ENCODE assay signal across 8 mouse cellular contexts in genomic region chr2:153525906-153526311, GRCm38 (mm10). TPM values are rescaled to one million over a fixed set of nuclear protein-coding genes. Genes with fewer than 3 reads are reported as not detected.
DNase-seq lines count a peak whose midpoint lies in the region; ATAC-seq and TF ChIP-seq lines count a peak whose summit lies in the region.

No protein-coding gene starts in this region.

- 13% methylated on average over 10 of the region's 10 CpGs for WGBS in heart, embryonic 15.5 days
- 19% methylated on average over 9 of the region's 10 CpGs for whole genome bisulfite sequencing in heart, postnatal 0 days
- 8% methylated on average over 10 of the region's 10 CpGs for WGBS in stomach, embryonic 15.5 days

- peak in 1 of 2 experiments; percentile 37; a peak in 1 of 4 replicates for TF ChIP-seq POLR2A in MEL (IDR thresholded peaks at IDR 0.05; ENCODE audit: control insufficient read depth in 1 of 2, insufficient read depth in 1 of 2, low read depth in 1 of 2, low read length in 2 of 2, poor library complexity in 1 of 2)

- H3K27ac ChIP-seq in heart, embryonic 15.5 days, result peak overlapping the region; percentile 88
- peak overlapping the region; percentile 87 for H3K27ac ChIP-seq in MEL (ENCODE audit: control insufficient read depth, low read depth, low read length)
- no peak overlapping the region for H3K27ac ChIP-seq in heart, postnatal 0 days (ENCODE audit: low read depth)
- peak overlapping the region; percentile 73 for H3K27ac ChIP-seq in stomach, embryonic 15.5 days

- H3K9ac ChIP-seq in heart, embryonic 15.5 days, result 0 out of 2 replicates have a peak overlapping the region, but pooled peaks have one; percentile 16
- peak overlapping the region; percentile 28 for H3K9ac ChIP-seq in MEL (ENCODE audit: control insufficient read depth, low read depth, low read length, poor library complexity, severe bottlenecking)
- 0 out of 2 replicates have a peak overlapping the region, but pooled peaks have one; percentile 12 for H3K9ac ChIP-seq in heart, postnatal 0 days (replicated peaks; ENCODE audit: low read depth, low read length)
- no peak overlapping the region for H3K9ac ChIP-seq in stomach, embryonic 15.5 days

- peaks cover 78% of the 10 kb centered on the region for H3K4me1 ChIP-seq in heart, embryonic 15.5 days (replicated peaks)
- peaks cover 21 to 38% of the 10 kb centered on the region in 2 experiments for H3K4me1 ChIP-seq in MEL (ENCODE audit: control insufficient read depth in 1 of 2, insufficient read depth in 2 of 2, low read length in 2 of 2)
- H3K4me1 ChIP-seq in heart, postnatal 0 days (ENCODE audit: control insufficient read depth, insufficient read depth), result peaks cover 17% of the 10 kb centered on the region
- peaks cover 42% of the 10 kb centered on the region for H3K4me1 ChIP-seq in stomach, embryonic 15.5 days

- no peaks in the 10 kb centered on the region for H3K36me3 ChIP-seq in heart, embryonic 15.5 days
- peaks cover 0 to 30% of the 10 kb centered on the region in 2 experiments; a peak in 2 of 4 replicates for H3K36me3 ChIP-seq in MEL (ENCODE audit: control insufficient read depth in 1 of 2, insufficient read depth in 2 of 2, low read length in 2 of 2)
- no peaks in the 10 kb centered on the region for H3K36me3 ChIP-seq in heart, postnatal 0 days (replicated peaks; ENCODE audit: control insufficient read depth, insufficient read depth, low read length)
- no peaks in the 10 kb centered on the region for H3K36me3 ChIP-seq in stomach, embryonic 15.5 days

- no peak for TF ChIP-seq CTCF in MEL (IDR thresholded peaks at IDR 0.05 in 2 of 3, conservative IDR thresholded peaks at IDR 0.05 in 1 of 3; ENCODE audit: control insufficient read depth in 1 of 3, insufficient read depth in 1 of 3, low read depth in 2 of 3, low read length in 3 of 3, poor library complexity in 1 of 3, severe bottlenecking in 1 of 3)
- no peak for TF ChIP-seq CTCF in heart, postnatal 0 days (IDR thresholded peaks at IDR 0.05; ENCODE audit: low read depth)

- ATAC-seq in heart, embryonic 15.5 days (replicated peaks; ENCODE audit: insufficient number of reproducible peaks, insufficient read depth, low FRiP score, low read depth), result peak; percentile 11; the same call in 1 of the 2 replicates
- ATAC-seq in heart, postnatal 0 days (ENCODE audit: insufficient read depth, low read depth), result no peak
- peak; percentile 71 for ATAC-seq in stomach, embryonic 15.5 days (ENCODE audit: insufficient read depth, low FRiP score, low read depth)

- TF ChIP-seq EP300 in MEL (IDR thresholded peaks at IDR 0.05; ENCODE audit: low read depth in 1 of 2, low read length in 2 of 2), result peak; percentile 60 to 68
- TF ChIP-seq EP300 in heart, postnatal 0 days (IDR thresholded peaks at IDR 0.05; ENCODE audit: low read depth), result no peak

- DNase-seq in heart, adult 9 months (ENCODE audit: low spot score in 2 of 2), result no peak
- DNase-seq in MEL (ENCODE audit: low read depth, low spot score), result peak; percentile 89
- DNase-seq in heart, postnatal 0 days (ENCODE audit: low spot score), result no peak
- DNase-seq in lung, postnatal 25 days (ENCODE audit: low spot score), result peak; percentile 25
- DNase-seq in frontal cortex, postnatal 14 days (ENCODE audit: low spot score in 2 of 2), result no peak
- DNase-seq in layer of hippocampus, adult 8-10 months (ENCODE audit: low spot score in 2 of 2), result no peak

- peaks cover 7% of the 10 kb centered on the region; the same call in 1 of the 2 replicates for H3K27me3 ChIP-seq in heart, embryonic 15.5 days
- H3K27me3 ChIP-seq in MEL (ENCODE audit: control insufficient read depth in 1 of 2, insufficient read depth in 2 of 2, low read length in 2 of 2), result no peaks in the 10 kb centered on the region
- 0 out of 2 replicates have a peak, but pooled peaks cover 8% of the 10 kb centered on the region for H3K27me3 ChIP-seq in heart, postnatal 0 days (ENCODE audit: control insufficient read depth, insufficient read depth, low read length)
- peaks cover 5% of the 10 kb centered on the region for H3K27me3 ChIP-seq in stomach, embryonic 15.5 days (replicated peaks)

- H3K9me3 ChIP-seq in heart, embryonic 15.5 days (replicated peaks), result no peaks in the 10 kb centered on the region
- no peaks in the 10 kb centered on the region for H3K9me3 ChIP-seq in MEL (replicated peaks; ENCODE audit: insufficient read depth, low read length)
- no peaks in the 10 kb centered on the region for H3K9me3 ChIP-seq in heart, postnatal 0 days (replicated peaks; ENCODE audit: control insufficient read depth, low read length)
- H3K9me3 ChIP-seq in stomach, embryonic 15.5 days, result no peaks in the 10 kb centered on the region

- no peak for TF ChIP-seq RAD21 in MEL (IDR thresholded peaks at IDR 0.05; ENCODE audit: low read depth, low read length)

- peaks cover 12% of the 10 kb centered on the region for H3K79me2 ChIP-seq in MEL (ENCODE audit: control insufficient read depth, insufficient read depth, low read length, poor library complexity)

- H3K4me3 ChIP-seq in heart, embryonic 15.5 days, result no peak overlapping the region
- H3K4me3 ChIP-seq in MEL (ENCODE audit: control insufficient read depth in 1 of 2, insufficient read depth in 1 of 2, low read depth in 2 of 2, low read length in 2 of 2), result peak overlapping the region; percentile 2 to 4; a peak in 1 of 4 replicates
- no peak overlapping the region for H3K4me3 ChIP-seq in heart, postnatal 0 days (ENCODE audit: low read depth, low read length)
- no peak overlapping the region for H3K4me3 ChIP-seq in stomach, embryonic 15.5 days (replicated peaks)

- peak overlapping the region; percentile 34 for H3K4me2 ChIP-seq in heart, embryonic 15.5 days
- no peak overlapping the region for H3K4me2 ChIP-seq in heart, postnatal 0 days (ENCODE audit: low read depth, low read length)
- H3K4me2 ChIP-seq in stomach, embryonic 15.5 days, result 0 out of 2 replicates have a peak overlapping the region, but pooled peaks have one; percentile 24

TF ChIP-seq in MEL, 35 proteins besides CTCF, POLR2A, EP300 and RAD21:
- no peak for TF ChIP-seq E2F4 (IDR thresholded peaks at IDR 0.05; ENCODE audit: borderline replicate concordance, low read depth, low read length)
- peak; percentile 75 for TF ChIP-seq SIN3A (IDR thresholded peaks at IDR 0.05; ENCODE audit: low read length)
- no peak; the same call in 1 of the 2 replicates for TF ChIP-seq KAT2A (conservative IDR thresholded peaks at IDR 0.05; ENCODE audit: low read depth, low read length)
- peak; percentile 70; the same call in 1 of the 2 replicates for TF ChIP-seq TCF12 (IDR thresholded peaks at IDR 0.05; ENCODE audit: low read depth, low read length)
- 0 out of 2 replicates have a peak, but pooled peaks have one; percentile 30 for TF ChIP-seq NELFE (IDR thresholded peaks at IDR 0.05; ENCODE audit: low read depth, low read length)
- TF ChIP-seq ZMIZ1 (IDR thresholded peaks at IDR 0.05; ENCODE audit: low read depth, low read length), result 0 out of 2 replicates have a peak, but pooled peaks have one; percentile 31
- TF ChIP-seq MAFK (IDR thresholded peaks at IDR 0.05; ENCODE audit: borderline replicate concordance, low read depth, low read length), result no peak
- TF ChIP-seq HCFC1 (IDR thresholded peaks at IDR 0.05; ENCODE audit: low read depth, low read length), result peak; percentile 44; the same call in 1 of the 2 replicates
- 0 out of 2 replicates have a peak, but pooled peaks have one; percentile 30 for TF ChIP-seq BHLHE40 (IDR thresholded peaks at IDR 0.05; ENCODE audit: borderline replicate concordance, low read depth, low read length)
- peak; percentile 85 for TF ChIP-seq GATA1 (IDR thresholded peaks at IDR 0.05; ENCODE audit: low read depth, low read length)
- no peak for TF ChIP-seq SMC3 (IDR thresholded peaks at IDR 0.05; ENCODE audit: low read depth, low read length)
- TF ChIP-seq ETS1 (IDR thresholded peaks at IDR 0.05; ENCODE audit: low read depth, low read length), result peak; percentile 66
- TF ChIP-seq ELF1 (IDR thresholded peaks at IDR 0.05; ENCODE audit: low read depth, low read length), result peak; percentile 67
- no peak for TF ChIP-seq USF2 (IDR thresholded peaks at IDR 0.05; ENCODE audit: borderline replicate concordance in 1 of 2, insufficient read depth in 1 of 2, low read depth in 1 of 2, low read length in 2 of 2)
- no peak for TF ChIP-seq MEF2A (IDR thresholded peaks at IDR 0.05; ENCODE audit: extremely low read depth, insufficient replicate concordance, low read depth, low read length, poor library complexity, severe bottlenecking)
- peak; percentile 85 for TF ChIP-seq MAZ (IDR thresholded peaks at IDR 0.05; ENCODE audit: low read depth, low read length)
- no peak for TF ChIP-seq TBP (IDR thresholded peaks at IDR 0.05; ENCODE audit: low read depth, low read length)
- peak; percentile 44; the same call in 1 of the 2 replicates for TF ChIP-seq MXI1 (IDR thresholded peaks at IDR 0.05; ENCODE audit: low read depth, low read length)

RNA-seq across cellular contexts. Expression of gene Nol4l, which starts 3.9 kb away (rescaled TPM):
- polyA plus RNA-seq in heart, embryonic 15.5 days (2015; fragmentation: Nextera tagmentation; extraction: Ambion mirVana), result 6.9 and 10.9 TPM in 2 replicates
- total RNA-seq in MEL (2012; rRNA removed), result 4.4 and 4.5 TPM in 2 replicates
- polyA plus RNA-seq in MEL (2012; ENCODE audit: insufficient read depth in 1 of 2, insufficient read length in 2 of 2, low read depth in 1 of 2, low replicate concordance in 2 of 2, missing spikeins in 1 of 2), result 1 to 10 TPM in 1 of 2 experiments, not detected in 1; 7.1 TPM
- total RNA-seq in heart, postnatal 0 days (2014; rRNA removed; ENCODE audit: low replicate concordance), result 10.2 and 13.1 TPM in 2 replicates
- 4.3 TPM in 2 replicates for polyA plus RNA-seq in heart, postnatal 0 days (2015; fragmentation: Nextera tagmentation; extraction: Ambion mirVana)
- 14.3 and 16.4 TPM in 2 replicates for polyA plus RNA-seq in stomach, embryonic 15.5 days (2015; fragmentation: Nextera tagmentation; extraction: Ambion mirVana)
- total RNA-seq in layer of hippocampus, adult 8-10 months (2022), result 10 to 100 TPM; 44.4 to 47.8 (median 45.1) TPM

RNA-seq across cellular contexts. Expression of gene 4930404H24Rik, which starts 33.3 kb away (rescaled TPM):
- polyA plus RNA-seq in heart, embryonic 15.5 days (2015; fragmentation: Nextera tagmentation; extraction: Ambion mirVana), result not detected in 2 replicates
- not detected in 2 replicates for total RNA-seq in MEL (2012; rRNA removed)
- polyA plus RNA-seq in MEL (2012; ENCODE audit: insufficient read depth in 1 of 2, insufficient read length in 2 of 2, low read depth in 1 of 2, low replicate concordance in 2 of 2, missing spikeins in 1 of 2), result under 1 TPM in 1 of 2 experiments, not detected in 1; 0.24 TPM
- not detected in 2 replicates for total RNA-seq in heart, postnatal 0 days (2014; rRNA removed; ENCODE audit: low replicate concordance)
- polyA plus RNA-seq in heart, postnatal 0 days (2015; fragmentation: Nextera tagmentation; extraction: Ambion mirVana), result 0.45 TPM in 1 of 2 replicates, not detected in the other
- not detected in 2 replicates for polyA plus RNA-seq in stomach, embryonic 15.5 days (2015; fragmentation: Nextera tagmentation; extraction: Ambion mirVana)
- total RNA-seq in layer of hippocampus, adult 8-10 months (2022), result 1 to 10 TPM in 1 of 4 experiments, not detected in 3; 1.8 TPM

Comparison
In these comparisons a context has a peak if more than half of its experiments do, and no peak if none do; other contexts are left out.
1. H3K4me3 ChIP-seq: peak in MEL (2 of 2); none in heart, embryonic 15.5 days (single experiment), heart, postnatal 0 days (single experiment) and stomach, embryonic 15.5 days (single experiment).
2. DNase-seq: peak in MEL (single experiment) and lung, postnatal 25 days (single experiment); none in heart, adult 9 months (0 of 2), heart, postnatal 0 days (single experiment), frontal cortex, postnatal 14 days (0 of 2) and layer of hippocampus, adult 8-10 months (0 of 2).